Mouse (Mus musculus): ENCODE data around the gene Polr2i.
"Not testable (repeated sequence)": the region's sequence is repeated elsewhere in the genome, so short reads cannot be mapped to it uniquely, and the experiment has no call there.

Polr2i gene

DNA sequence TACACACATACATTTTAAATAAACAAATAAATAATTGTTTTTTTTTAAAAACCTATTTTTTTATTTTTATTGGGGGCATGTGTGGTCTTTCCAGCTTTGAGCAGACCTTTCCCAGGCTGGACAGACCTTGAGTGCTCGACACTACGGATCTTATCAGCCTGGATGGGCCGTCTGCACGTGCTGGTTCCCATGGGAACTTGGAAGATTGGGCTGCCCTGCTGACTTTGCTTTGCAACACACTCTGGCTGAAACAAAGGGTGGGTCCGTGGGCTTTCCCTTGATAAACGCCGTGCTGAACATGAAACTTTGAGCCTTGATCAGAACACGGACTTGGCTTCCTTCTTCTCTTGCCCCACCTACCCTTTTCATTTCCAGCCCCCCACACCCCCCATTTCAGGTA lies 27.4 kb upstream of the Polr2i start:
- no peak for DNase-seq (ENCODE audit: extremely low spot score, low read depth, low spot score)

DNA sequence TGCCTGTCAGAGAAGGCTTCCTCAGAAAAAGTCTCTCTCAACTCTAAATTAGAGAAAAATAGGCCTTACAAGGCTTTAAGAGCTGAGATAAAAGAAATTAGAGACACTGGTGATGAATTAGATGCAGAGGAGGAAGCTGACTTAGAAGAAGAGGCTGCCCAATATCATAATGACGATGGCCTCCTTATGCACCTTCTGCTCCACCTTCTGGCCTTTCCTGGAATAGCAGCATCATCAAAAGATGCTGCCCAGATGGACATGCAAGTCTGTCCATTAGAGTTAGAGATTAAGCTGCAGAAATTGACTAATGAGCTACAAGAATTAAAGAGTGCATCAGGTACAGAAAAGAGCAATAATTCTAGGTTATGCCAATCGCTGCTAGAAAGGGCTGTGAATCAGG lies 26.4 kb upstream of the Polr2i start:
- DNase-seq (ENCODE audit: extremely low spot score, low read depth, low spot score): no peak

DNA sequence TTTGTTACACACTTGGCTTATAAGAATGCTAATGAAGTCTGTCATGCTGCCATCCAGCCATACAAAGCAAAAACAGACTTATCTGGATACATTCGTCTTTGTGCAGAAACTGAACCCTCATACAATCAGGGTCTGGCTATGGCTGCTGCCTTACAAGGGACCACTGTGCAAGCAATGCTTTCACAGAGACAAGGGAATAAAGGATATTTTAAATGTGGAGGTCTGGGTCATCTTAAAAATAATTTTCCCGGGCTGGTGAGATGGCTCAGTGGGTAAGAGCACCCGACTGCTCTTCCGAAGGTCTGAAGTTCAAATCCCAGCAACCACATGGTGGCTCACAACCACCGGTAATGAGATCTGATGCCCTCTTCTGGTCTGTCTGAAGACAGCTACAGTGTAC lies 25.4 kb upstream of the Polr2i start:
- DNase-seq (ENCODE audit: extremely low spot score, low read depth, low spot score): not testable (repeated sequence)

DNA sequence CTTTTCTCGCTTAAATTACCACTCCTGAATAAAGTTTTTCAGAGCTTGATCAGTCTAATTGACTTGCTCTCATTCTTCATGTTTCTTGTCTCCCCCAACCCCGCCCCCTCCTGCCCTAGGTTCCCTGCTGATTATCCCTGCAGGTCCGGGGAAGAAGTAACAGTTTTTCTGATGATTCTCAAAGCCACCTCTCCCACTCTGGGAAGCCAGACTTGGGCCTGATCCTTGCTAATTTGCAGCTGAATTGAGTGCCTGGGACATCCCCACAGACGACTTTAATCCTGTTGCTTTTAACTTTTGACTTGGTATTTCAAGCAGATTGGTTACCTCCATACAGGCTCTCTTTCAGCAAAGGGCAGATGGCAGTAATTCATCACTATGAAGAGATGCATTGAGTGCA lies 20.7 kb upstream of the Polr2i start:
- DNase-seq (ENCODE audit: extremely low spot score, low read depth, low spot score): no peak

DNA sequence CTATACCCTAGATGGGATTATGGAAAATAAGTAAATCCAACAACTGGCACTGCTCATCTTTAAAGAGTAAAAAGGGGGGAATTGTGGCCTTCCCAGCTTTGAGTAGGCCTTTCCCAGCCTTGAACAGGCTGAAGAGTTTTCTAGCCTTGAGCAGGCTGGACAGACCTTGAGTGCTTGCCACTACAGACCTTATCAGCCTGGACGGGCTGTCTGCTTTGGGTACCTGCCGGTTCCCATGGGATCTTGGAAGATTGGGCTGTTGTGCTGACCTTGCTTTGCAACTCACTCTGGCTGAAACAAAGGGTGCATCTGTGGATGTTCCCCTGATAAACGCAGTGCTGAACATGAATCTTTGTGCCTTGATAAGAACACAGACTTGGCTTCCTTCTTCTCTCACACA lies 17.9 kb upstream of the Polr2i start:
- no peak for DNase-seq (ENCODE audit: extremely low spot score, low read depth, low spot score)

DNA sequence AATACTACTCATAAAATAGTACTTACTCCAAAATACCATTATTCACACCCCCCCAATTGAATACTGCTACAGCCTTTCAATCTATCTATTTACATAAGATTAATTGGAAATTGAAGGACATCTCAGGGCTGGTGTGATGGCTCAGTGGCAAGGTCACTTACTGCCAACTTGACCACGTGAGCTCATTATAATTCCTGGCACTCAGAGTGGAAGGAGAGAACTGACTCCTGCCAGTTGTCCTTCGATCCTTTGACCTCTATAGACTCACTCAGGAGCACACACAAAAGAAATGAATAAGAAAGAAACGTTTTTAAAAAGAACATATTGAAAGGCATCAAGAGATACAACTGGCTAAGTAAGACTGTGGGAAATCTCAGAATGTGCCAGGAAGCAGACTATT lies 15.9 kb upstream of the Polr2i start:
- no peak for DNase-seq (ENCODE audit: extremely low spot score, low read depth, low spot score)

DNA sequence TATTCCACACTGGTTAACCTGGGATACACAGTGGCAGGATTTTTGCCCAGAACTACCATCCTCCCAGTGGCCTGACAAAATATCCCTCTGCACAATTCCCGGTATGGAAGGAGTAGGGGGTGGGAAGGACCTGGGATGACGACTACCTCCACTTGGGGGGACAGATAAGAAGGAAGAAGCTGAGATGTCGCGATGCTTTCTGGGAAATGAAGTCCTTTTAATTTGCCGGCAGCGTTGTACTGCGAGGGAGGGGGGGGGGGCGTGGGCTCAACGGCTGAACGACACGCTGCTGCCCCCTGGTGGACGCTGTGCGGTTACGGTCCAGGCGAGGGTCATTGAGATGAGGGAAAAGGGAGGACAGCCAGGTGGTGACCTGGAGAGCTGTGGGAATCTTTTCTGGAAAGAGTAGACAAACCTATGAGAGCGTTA lies 15.0 kb upstream of the Polr2i start:
- no peak for DNase-seq (ENCODE audit: extremely low spot score, low read depth, low spot score)

DNA sequence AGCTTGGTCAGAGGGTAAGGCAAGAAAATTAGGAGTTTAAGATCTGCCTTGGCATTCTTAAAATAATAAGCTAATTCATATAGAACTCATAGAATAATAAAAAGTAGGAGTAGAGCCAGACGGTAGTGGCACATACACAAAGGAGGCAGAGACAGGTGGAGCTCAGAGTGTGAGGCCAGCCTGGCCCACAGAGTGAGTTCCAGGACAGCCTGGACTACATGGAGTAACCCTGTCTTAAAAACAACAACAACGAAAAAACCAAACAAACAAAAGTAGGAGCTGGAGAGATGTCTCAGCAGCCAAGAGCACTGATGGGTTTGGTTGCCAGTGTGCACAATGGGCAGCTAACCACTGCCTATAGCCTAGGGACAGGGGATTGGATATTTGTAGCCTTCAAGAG lies 14.5 kb upstream of the Polr2i start:
- no peak for DNase-seq (ENCODE audit: extremely low spot score, low read depth, low spot score)

DNA sequence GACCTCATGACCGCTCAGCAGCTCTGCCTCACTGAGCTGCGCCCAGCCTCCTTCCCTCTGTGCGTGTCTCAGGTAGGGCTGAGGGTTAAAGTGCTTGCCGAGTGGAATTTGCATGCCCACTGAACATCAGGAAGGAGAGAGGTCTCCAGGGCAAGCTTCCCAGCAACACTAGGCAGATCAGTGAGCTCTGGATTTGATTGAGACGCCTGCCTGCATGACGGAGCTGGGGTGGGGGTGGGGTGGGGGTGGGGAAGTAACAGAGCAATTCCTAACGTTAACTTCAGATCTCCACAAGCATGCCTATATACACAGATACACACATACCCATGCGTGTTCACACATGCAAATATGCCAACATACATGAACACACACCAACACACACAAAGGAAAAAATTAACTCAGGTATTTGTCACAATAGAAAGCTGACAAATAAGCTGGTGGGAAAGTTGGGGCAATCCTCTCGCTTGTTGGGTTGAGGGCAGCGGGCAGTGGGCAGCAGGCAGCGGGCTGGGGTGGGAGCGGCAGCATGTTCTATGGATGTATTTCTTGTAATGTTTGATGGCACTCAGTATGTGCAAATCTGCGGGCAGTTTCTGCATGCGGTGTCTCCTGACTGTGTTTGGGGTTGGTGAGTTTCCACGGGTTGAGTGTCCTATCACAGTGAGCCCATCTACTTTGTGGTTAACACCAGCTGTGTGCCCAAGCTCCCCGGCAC lies 12.3 kb upstream of the Polr2i start:
- DNase-seq (ENCODE audit: extremely low spot score, low read depth, low spot score): peak; percentile 47

DNA sequence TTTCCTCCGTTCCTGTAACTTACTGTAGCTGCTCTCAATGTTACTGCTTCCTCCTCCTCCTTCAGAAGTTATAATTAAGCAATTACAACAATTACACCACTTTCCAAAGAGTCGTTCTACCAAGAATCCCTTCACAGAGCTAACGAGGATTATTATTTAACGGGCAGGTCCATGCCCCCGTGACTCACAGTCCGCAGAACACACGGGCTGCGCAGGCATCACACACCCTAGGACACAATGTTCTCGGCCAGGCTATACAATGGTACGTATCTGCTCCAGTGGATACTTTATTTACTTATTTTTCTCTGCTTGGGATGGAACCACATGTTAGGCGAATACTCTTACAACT lies 11.8 kb upstream of the Polr2i start:
- no peak for DNase-seq (ENCODE audit: extremely low spot score, low read depth, low spot score)

DNA sequence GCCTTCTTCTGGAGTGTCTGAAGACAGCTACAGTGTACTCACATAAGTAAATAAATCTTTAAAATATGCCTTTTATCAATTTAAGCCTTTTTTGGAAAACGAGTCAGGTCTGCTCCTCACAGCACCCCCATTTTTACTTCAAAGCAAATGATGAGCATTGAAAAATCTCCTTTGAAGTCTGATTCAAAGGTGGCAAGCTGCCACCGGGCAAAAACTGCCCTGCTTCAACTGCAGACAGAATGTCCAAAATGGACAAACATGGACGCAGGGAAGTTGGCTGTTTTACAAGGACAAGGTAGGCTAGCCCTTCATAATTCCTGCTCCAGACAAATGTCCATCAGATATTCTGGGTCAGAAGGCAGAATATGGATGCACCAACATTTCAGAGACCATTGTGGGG lies 10.3 kb upstream of the Polr2i start:
- DNase-seq (ENCODE audit: extremely low spot score, low read depth, low spot score): no peak

DNA sequence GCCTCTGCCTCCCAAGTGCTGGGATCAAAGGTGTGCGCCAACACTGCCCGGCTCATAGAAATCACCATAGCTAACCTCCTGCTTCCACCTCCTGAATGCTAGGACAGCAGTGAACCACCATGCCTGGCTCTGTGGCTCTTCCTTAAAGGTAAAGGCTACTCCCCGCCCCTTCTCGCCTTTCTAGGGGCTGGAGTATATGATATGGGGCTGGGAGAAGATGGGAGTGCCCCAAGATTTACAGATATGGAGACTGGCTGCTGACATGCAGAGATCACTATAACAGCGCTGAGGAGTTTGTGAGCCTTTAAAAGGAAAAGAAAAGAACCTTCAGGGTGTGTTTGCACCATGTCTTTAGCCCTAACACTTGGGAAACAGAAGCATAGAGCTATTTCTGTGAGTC lies 9.5 kb upstream of the Polr2i start:
- DNase-seq (ENCODE audit: extremely low spot score, low read depth, low spot score): no peak

DNA sequence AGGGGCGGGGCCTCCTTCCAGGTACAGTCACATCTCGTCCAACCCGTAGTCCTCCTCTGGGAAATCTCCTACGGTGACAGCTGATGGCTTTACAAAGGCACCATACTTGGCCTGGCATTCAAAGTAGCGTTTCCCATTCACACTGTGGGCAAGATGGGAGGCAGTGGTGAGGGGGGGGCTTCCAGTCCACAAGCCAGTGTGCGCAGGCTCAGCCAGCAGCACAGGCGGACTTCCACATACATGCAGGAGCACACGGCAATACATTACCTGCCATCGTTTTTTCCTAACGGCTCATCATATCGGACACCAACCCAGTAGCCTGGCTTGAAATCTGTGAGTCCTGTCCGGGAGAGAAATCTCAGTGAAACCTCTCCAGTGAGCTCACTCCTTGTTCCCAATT lies 7.5 kb upstream of the Polr2i start:
- no peak for DNase-seq (ENCODE audit: extremely low spot score, low read depth, low spot score)

DNA sequence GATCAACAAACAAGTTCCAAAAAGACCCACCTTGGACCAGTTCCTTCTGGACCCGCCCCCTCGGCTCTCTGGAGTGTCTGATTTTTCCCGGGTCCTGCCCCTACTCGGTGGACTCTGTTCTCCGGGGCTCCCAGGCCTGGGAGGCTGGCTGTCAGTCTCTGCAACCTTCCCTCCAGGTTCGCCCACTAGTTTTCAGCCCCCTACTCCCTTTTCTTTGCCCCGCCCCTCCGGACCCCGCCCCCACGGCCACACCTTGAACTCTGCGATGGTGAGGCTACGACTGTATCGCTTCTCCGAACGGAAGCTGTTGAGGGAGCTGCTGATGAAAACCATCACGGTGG lies 450 bp upstream of the Polr2i start:
- no peak for DNase-seq (ENCODE audit: extremely low spot score, low read depth, low spot score)

DNA sequence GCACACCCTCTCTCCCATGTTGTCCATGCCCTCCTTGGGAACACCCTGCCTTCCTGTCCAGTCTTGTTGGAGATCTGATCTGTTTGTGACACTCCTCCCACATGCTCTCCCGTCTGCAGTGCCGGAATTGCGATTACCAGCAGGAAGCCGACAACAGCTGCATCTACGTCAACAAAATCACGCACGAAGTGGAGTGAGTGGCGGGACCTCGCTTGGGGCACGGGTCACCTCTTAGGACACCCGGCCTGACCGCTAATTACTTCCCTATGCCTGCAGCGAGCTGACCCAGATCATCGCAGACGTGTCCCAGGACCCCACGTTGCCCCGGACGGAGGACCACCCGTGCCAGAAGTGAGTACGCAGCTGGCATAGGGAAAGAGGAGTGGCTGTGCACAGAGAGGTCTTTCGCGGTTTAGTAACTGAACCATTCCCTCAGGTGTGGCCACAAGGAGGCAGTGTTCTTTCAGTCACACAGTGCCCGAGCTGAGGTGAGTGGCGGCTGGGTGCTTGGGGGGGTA lies 942 bp downstream of the Polr2i start:
- DNase-seq (ENCODE audit: extremely low spot score, low read depth, low spot score): peak; percentile 31

DNA sequence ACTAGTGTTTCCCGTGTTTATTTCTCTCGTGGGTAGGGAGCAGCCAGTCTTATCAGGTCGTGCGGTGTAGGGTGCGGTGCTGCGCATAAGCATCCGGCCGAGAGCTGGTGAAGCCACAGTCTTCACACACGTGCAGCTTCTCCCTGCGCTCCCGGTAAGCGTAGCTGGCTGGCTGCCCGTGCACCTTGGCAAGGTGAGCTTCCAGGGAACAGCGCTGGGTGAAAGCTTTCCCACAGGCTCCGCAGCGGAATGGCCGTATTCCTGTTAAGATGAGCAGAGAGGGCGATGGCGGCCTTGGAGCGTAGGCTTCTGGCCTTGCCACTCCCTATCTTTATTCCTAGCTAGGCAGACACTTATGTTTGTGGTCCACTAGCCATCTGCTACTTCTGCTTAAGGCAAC lies 1.6 kb downstream of the Polr2i start:
- DNase-seq (ENCODE audit: extremely low spot score, low read depth, low spot score): no peak

DNA sequence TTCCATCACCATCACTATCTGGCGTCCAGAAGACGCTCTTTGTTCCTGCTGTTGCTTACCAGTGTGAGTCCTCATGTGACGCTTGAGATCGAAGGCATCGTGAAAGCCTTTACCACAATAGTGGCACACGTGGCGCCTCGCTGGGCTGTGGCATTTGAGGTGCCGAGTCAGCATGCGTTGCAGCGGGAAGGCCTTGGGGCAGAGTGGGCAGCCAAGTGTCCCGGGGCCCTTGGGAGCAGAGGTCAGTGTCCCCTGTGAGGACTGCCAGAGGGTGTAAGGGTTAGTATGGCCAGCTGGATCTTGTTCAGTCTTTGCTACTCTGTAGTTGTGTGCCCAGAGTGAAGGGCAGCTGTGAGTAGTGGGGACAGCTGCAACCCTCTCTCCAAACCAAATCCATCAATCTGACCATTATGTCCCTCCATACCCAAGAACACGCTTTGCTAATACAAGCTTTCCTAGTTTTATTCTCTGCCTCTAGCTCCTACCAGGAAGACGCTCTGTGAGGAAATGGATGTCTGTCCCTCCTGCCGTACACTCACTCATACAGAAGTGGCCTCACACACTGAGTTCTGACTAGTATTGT lies 2.6 kb downstream of the Polr2i start:
- DNase-seq (ENCODE audit: extremely low spot score, low read depth, low spot score): no peak

DNA sequence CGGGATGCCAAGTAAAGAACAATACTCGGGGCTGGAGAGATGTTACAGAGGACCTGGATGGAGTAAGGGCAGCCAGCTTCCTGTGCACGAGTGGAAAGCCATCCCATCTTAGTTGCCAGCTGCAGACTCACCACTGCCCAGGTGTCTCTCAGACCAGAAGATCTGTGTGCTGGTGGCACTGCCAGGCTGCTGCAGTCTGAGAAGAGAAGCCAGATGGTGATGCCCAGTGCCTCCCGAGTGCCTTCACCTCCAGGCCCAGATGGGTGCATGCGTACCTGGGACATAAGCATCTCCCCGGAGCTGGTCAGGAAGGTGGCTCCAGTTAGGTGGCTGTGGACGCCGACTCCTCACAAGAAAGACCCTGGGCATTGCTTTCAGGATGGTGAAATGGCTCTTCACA lies 3.3 kb downstream of the Polr2i start:
- no peak for DNase-seq (ENCODE audit: extremely low spot score, low read depth, low spot score)

DNA sequence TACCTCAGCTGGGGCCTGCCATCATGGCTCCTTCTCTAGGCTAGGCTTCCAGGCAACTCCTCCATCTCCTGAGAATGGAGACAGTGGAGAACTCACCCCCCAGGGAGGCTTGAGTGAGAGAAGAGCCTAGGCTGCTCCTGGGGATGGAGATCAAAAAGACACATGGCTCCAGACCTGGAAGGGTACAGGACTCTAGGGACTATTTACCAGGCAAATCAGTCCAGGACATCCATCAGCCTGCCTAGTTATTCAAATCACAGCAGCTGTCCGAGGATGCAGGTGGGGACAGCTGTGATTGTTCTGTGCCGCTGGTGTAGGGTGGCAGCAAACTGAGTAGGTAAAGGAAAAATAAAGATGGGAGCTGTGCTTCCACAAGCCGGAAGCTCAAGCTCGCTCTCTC lies 3.9 kb downstream of the Polr2i start, which contains the start of gene Ovol3:
Ovol3 (minus strand) TSS at position 101 of the 400 bp plus-strand sequence.
- no peak for DNase-seq (ENCODE audit: extremely low spot score, low read depth, low spot score)

DNA sequence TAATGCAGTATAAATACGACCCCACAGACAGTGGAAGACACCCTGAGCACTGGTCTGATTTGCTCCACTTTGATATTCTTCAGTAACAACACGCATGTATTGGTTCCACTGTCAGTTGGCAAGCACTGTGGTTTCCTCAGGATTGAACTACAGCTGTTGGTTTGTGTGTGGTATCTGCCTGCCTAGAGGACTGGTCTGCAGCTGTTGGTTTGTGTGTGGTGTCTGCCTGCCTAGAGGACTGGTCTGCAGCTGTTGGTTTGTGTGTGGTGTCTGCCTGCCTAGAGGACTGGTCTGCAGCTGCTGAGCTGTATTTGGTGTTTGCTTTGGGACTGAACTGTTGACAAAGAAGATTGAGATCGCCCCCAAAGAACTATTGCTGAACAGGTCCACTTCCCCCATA lies 5.6 kb downstream of the Polr2i start:
- DNase-seq (ENCODE audit: extremely low spot score, low read depth, low spot score): not testable (repeated sequence)

DNA sequence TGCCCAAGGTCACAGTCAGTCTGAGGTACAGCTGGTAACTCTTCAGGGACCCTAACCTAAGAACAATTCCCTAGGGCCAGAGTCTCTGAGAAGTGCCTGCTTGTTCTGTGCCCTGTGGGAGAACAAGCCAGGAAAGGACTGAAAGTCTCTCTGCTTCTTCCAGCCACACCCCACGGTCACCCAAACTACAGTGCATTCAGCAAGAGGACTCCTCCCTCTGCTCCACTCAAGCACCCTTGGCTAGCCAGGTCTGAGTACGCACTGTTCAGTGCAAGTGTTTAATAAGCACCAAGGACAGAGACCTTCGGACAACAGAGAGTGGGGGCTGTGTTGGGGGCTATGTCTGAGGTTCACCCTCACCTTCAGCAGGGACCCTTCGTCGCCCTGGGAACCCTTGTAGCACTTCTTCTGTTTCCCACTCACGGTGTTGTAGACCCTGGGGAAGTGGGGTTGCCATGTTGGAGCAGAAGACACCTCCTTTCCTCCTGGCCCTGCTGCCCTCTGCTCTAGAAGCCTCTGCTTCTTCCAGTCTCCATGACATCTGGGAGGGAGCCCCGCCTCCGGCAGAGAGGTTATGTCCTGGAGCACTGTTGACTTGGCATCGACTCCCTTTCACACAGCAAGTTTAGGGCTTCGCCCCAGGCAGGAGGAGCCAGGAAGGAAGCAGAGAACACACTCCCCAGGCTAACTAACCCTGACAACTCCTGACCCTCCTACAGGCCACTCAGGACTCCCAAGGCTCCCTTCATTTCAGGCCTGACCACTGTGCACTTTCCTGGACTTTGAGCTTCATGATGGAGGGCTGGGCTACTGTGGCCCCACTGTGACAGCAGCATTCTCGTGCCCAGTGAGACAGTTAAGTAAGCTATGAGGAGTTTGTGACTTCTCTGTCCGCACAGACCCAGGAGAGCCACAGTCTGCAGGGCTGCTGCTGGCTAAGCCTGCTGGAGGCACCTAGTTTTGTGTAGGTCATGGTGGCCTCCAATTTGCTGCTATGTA lies 20.5 kb downstream of the Polr2i start:
- no peak for DNase-seq (ENCODE audit: extremely low spot score, low read depth, low spot score)

DNA sequence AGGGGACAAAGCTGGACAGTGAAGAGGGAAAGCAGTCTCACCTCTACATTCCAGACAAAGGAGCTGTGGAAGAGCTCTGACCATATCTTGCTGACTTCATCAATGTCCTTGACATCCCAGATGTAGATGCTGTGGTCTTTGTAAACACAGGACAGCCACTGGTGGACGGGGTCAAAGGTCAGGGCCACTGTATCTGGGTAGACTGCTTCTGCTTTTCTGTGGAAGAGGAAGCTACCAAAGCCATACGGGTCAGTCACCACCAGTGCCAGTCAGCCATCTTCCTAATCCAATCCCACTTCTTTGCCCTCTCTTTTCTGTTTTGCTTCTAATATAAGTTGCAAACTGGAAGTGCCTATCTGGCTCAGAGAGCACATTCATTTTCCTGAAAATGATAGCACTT lies 33.3 kb downstream of the Polr2i start:
- no peak for DNase-seq (ENCODE audit: extremely low spot score, low read depth, low spot score)
